Mouse (Mus musculus): ENCODE data around the gene Auts2. TPM values are rescaled to one million over a fixed set of nuclear protein-coding genes. Genes with fewer than 3 reads are reported as not detected.

Gene Auts2
- polyA plus RNA-seq, 1 experiment from 2014 or later: 95.1 TPM

GRCm38 (mm10) chr5:131575086-131575514 lies 968.0 kb downstream of the Auts2 start:
- H3K4me1 ChIP-seq: peaks cover 35% of the 10 kb centered on the region

GRCm38 (mm10) chr5:131574469-131575085 lies 968.6 kb downstream of the Auts2 start:
- Histone ChIP-seq H3K9me3 (replicated peaks) (no peaks in the 10 kb centered on the region), H3K36me3 (ENCODE audit: poor library complexity, severe bottlenecking) (peaks cover 4% of the 10 kb centered on the region; the same call in 1 of the 2 replicates), H3K4me1 (peaks cover 35% of the 10 kb centered on the region), H3K9ac (peak overlapping the region; percentile 17; the same call in 1 of the 2 replicates), H3K27ac (peak overlapping the region; percentile 62), H3K4me3 (no peak overlapping the region), H3K4me2 (peak overlapping the region; percentile 32), H3K27me3 (no peaks in the 10 kb centered on the region)
- ATAC-seq: peak; percentile 60
- 18% methylated on average over 16 of the region's 16 CpGs for WGBS

More at GRCm38 (mm10) chr5:131575086-131575514, 968.0 kb downstream of the Auts2 start:
- no peaks in the 10 kb centered on the region for H3K27me3 ChIP-seq
- no peak overlapping the region for H3K4me3 ChIP-seq
- 8% methylated on average over 5 of the region's 5 CpGs for WGBS
- ATAC-seq: peak; percentile 84
- H3K27ac ChIP-seq: peak overlapping the region; percentile 62
- H3K36me3 ChIP-seq (ENCODE audit: poor library complexity, severe bottlenecking): peaks cover 4% of the 10 kb centered on the region; the same call in 1 of the 2 replicates
- H3K9ac ChIP-seq: peak overlapping the region; percentile 17; the same call in 1 of the 2 replicates
- H3K4me2 ChIP-seq: peak overlapping the region; percentile 32
- H3K9me3 ChIP-seq (replicated peaks): no peaks in the 10 kb centered on the region

DNA sequence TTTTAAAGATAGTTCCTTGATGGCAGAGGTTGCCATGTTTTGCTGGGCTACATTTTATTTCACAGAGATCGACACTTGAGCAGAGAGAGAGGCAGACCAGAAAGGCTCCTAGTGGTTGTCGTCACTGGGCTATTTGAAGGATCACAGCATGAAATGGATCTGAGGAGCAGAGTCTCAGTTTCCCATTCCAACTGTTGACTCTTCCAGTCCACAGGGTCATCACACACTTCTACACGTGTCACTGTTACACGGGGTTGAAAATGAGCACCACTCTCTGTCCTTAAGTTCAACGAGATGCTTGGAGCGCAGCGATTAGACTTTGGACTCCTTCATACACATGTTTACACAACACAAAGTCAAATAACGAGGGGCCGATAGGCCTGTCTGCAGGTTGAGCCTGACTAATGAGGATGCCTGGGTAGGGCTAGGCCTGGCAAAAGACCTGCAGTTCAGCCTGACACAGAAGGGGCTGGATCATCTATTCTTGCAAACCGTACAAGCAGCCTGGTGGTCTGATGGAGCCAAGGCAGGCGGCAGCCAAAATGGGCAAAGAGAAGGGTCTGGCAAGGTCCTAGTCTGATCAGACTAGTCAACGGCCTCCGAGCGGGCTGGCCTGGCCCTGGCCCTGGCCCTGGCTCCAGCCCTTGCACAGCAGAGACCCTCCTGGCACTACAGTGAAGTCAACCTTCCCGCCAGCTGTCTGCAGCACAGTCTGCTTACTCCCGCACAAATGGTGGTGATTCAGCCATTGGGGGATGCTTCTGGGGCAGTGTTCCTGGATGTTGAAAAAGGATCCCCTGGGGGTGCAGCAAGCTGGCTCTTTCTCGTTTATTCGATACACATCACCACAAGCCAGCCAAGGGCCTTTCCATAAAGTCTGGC lies 969.6 kb downstream of the Auts2 start:
- Histone ChIP-seq H3K4me3 (no peak overlapping the region), H3K9me3 (replicated peaks) (no peaks in the 10 kb centered on the region), H3K9ac (no peak overlapping the region), H3K36me3 (ENCODE audit: poor library complexity, severe bottlenecking) (peaks cover 4% of the 10 kb centered on the region; the same call in 1 of the 2 replicates), H3K4me2 (no peak overlapping the region), H3K27me3 (no peaks in the 10 kb centered on the region), H3K4me1 (peaks cover 35% of the 10 kb centered on the region), H3K27ac (peak overlapping the region; percentile 60)
- 64% methylated on average over 18 of the region's 18 CpGs for WGBS
- peak; percentile 43; the same call in 1 of the 2 replicates for ATAC-seq

- H3K36me3 ChIP-seq (ENCODE audit: poor library complexity, severe bottlenecking): peaks cover under 1% of the 10 kb centered on the region; the same call in 1 of the 2 replicates
- no peak overlapping the region for H3K4me2 ChIP-seq
- 0 out of 2 replicates have a peak, but pooled peaks cover 2% of the 10 kb centered on the region for H3K27me3 ChIP-seq
- no peak overlapping the region for H3K4me3 ChIP-seq
- H3K4me1 ChIP-seq: peaks cover 22% of the 10 kb centered on the region
- WGBS: 80% methylated on average over 6 of the region's 6 CpGs
- H3K9me3 ChIP-seq (replicated peaks): no peaks in the 10 kb centered on the region
- no peak overlapping the region for H3K27ac ChIP-seq
- no peak for ATAC-seq
- no peak overlapping the region for H3K9ac ChIP-seq
Observed at GRCm38 (mm10) chr5:131566032-131566431, 977.1 kb downstream of the Auts2 start.

- H3K4me3 ChIP-seq: no peak overlapping the region
- H3K4me1 ChIP-seq: peaks cover 28% of the 10 kb centered on the region
- no peak overlapping the region for H3K4me2 ChIP-seq
- H3K27me3 ChIP-seq: 0 out of 2 replicates have a peak, but pooled peaks cover 2% of the 10 kb centered on the region
- no peak overlapping the region for H3K27ac ChIP-seq
- 46% methylated on average over 5 of the region's 5 CpGs for WGBS
- no peaks in the 10 kb centered on the region for H3K36me3 ChIP-seq (ENCODE audit: poor library complexity, severe bottlenecking)
- no peak overlapping the region for H3K9ac ChIP-seq
- no peaks in the 10 kb centered on the region for H3K9me3 ChIP-seq (replicated peaks)
- ATAC-seq: no peak
Observed at GRCm38 (mm10) chr5:131563630-131564252, 979.4 kb downstream of the Auts2 start.

DNA sequence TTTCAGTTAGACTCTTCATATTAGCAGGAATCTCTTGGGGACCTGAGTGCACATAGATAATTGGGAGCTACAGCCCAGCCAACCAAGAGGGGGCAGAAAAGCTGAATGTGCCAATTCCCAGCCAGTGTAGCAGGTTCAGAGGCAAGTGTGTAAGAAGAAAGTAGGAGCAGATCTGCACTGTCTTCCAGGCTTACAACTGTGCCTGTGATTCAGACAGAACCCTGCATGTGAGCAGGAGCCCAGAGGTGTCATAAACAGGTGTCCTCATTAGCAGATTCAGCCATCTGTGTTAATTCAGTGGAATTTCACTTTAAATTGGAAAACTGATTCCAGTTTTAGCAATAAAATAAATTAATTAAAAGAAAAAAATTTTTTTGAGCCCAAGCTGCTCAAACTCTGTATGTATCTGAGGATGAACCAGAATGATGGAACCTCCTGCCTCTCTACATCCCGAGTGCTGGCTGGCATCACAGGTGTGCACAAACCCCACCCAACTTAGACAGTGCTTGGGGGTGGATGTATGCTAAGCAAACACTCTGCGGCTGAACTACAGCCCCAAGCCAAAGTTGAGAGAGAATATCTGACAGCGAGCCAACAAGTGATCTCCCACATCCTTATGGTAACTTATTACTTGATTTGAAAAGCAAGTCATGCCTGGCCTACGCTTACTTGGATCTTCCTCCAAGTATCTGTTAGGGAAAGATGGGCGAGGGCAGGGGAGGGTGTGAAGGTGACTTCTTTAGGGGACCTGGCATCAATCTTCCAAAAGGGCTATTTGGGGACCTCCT lies 982.2 kb downstream of the Auts2 start:
- no peak overlapping the region for H3K27ac ChIP-seq
- 79% methylated on average over 5 of the region's 5 CpGs for WGBS
- ATAC-seq: no peak

GRCm38 (mm10) chr5:131558403-131559174 lies 984.6 kb downstream of the Auts2 start:
- no peak overlapping the region for H3K27ac ChIP-seq
- whole genome bisulfite sequencing: 74% methylated on average over 8 of the region's 8 CpGs
- 0 out of 2 replicates have a peak, but pooled peaks cover 2% of the 10 kb centered on the region for H3K27me3 ChIP-seq
- H3K9ac ChIP-seq: no peak overlapping the region
- H3K9me3 ChIP-seq (replicated peaks): no peaks in the 10 kb centered on the region
- peaks cover 34% of the 10 kb centered on the region for H3K4me1 ChIP-seq
- ATAC-seq: no peak
- H3K4me3 ChIP-seq: no peak overlapping the region
- no peak overlapping the region for H3K4me2 ChIP-seq
- H3K36me3 ChIP-seq (ENCODE audit: poor library complexity, severe bottlenecking): no peaks in the 10 kb centered on the region

More for the DNA sequence above, 982.2 kb downstream of the Auts2 start:
- no peaks in the 10 kb centered on the region for H3K9me3 ChIP-seq (replicated peaks)
- no peak overlapping the region for H3K9ac ChIP-seq
- H3K4me3 ChIP-seq: no peak overlapping the region
- peaks cover 40% of the 10 kb centered on the region for H3K4me1 ChIP-seq
- no peaks in the 10 kb centered on the region for H3K36me3 ChIP-seq (ENCODE audit: poor library complexity, severe bottlenecking)
- 0 out of 2 replicates have a peak, but pooled peaks cover 2% of the 10 kb centered on the region for H3K27me3 ChIP-seq
- no peak overlapping the region for H3K4me2 ChIP-seq

DNA sequence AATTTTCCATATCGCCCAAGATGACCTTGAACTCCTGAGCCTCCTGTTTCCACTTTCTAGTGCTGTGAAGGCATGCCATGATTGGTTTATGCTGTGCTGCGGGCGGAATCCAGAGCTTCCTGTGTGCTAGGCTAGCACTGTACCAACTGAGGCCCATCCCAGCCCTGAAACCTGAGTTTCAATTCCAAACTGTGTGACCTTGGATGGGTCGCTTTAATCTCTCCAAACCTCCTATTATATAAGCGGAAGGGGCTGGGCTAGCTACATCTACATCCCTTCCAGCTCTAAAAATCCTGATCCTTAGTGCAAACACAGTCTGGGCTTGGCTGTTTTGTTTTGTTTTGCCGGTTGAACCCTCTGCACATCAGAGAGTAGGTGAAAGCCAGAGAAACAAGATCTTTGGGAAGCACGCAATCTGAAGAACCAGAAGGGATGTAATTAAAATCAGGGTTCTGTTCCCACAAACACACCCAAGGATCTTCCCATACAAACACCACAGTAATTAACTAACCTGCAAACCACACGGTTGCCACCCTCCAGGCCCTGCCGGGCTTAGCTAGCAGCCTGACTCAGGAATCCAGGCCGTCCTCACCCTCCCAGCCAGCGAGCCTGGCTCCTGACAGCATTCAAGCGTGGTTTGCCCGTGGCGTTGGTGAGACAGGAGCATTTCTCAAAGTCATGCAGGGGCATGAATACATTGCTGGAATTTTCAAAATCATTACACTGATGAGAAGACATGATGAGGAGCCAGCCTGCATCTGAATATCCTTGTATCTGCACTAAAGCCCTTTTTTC lies 985.4 kb downstream of the Auts2 start:
- Histone ChIP-seq H3K4me2 (no peak overlapping the region), H3K36me3 (ENCODE audit: poor library complexity, severe bottlenecking) (no peaks in the 10 kb centered on the region), H3K9ac (no peak overlapping the region), H3K27ac (no peak overlapping the region), H3K4me3 (no peak overlapping the region), H3K9me3 (replicated peaks) (no peaks in the 10 kb centered on the region), H3K27me3 (0 out of 2 replicates have a peak, but pooled peaks cover 1% of the 10 kb centered on the region), H3K4me1 (peaks cover 30% of the 10 kb centered on the region)
- no peak for ATAC-seq
- WGBS: 63% methylated on average over 14 of the region's 14 CpGs

GRCm38 (mm10) chr5:131548932-131549563 lies 994.1 kb downstream of the Auts2 start:
- H3K9me3 ChIP-seq (replicated peaks): no peaks in the 10 kb centered on the region; the same call in 1 of the 2 replicates
- H3K4me2 ChIP-seq: 0 out of 2 replicates have a peak overlapping the region, but pooled peaks have one; percentile 20
- no peaks in the 10 kb centered on the region for H3K36me3 ChIP-seq (ENCODE audit: poor library complexity, severe bottlenecking)
- H3K27ac ChIP-seq: peak overlapping the region; percentile 61
- no peaks in the 10 kb centered on the region for H3K27me3 ChIP-seq
- no peak overlapping the region for H3K4me3 ChIP-seq
- H3K4me1 ChIP-seq: peaks cover 35% of the 10 kb centered on the region
- 25% methylated on average over 17 of the region's 17 CpGs for WGBS
- no peak for ATAC-seq
- H3K9ac ChIP-seq: no peak overlapping the region

DNA sequence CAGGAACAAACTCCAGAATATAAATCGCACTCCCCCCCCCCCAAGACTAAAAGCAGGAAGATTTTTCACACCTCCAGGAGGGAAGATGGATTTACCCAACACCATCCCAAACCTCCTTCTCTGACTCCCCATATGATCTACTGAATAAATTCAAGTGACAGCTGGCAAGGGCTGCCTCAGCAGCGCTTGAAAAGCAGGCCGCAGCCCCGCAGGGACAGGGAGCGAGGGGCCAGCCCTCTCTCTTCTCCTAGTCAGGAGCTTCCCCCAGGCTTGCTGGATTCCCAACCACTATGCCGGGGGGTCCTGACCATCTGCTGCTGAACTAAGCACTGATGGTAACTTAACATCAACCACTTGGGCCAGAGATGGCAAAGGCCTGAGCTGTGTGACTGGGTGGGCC lies 995.2 kb downstream of the Auts2 start:
- Histone ChIP-seq H3K27me3 (no peaks in the 10 kb centered on the region), H3K36me3 (ENCODE audit: poor library complexity, severe bottlenecking) (no peaks in the 10 kb centered on the region), H3K9ac (no peak overlapping the region), H3K4me3 (no peak overlapping the region), H3K9me3 (replicated peaks) (no peaks in the 10 kb centered on the region; the same call in 1 of the 2 replicates), H3K27ac (peak overlapping the region; percentile 63), H3K4me1 (peaks cover 35% of the 10 kb centered on the region), H3K4me2 (no peak overlapping the region)
- peak; percentile 66 for ATAC-seq
- WGBS: 55% methylated on average over 6 of the region's 6 CpGs

All from forebrain, embryonic 13.5 days (tissue).